In the genomic region with DNA sequence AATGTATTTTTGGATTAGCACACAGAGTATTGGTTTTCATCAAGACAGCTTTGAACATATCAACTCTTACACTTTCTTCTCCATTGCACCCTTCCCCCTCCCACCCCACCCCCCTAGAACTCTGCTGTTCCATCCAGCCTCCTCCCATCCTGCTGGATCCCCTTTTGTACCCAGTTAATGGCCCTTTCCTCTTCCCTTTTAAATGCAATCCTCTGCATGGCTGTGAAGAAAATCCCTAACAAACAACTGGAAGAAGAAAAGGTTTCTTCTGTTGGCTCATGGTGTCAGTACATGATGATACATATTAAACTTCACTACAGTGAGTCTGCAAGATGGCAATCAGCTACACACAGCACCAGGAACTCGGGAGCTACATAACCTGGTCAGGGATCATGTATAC, we compare ENCODE assay signal across 27 mouse cellular contexts.
"Had no signal": no experiment of that assay in that cellular context is flagged by ENCODE, and none has a peak within 500 bp of the region (broad histone marks: within the 10 kb centered on the region; RNA-seq: fewer than 3 reads in every experiment).

No protein-coding gene starts in this region.

- H3K9me3 ChIP-seq: heart, embryonic 13.5 days; heart, embryonic 15.5 days; hindbrain, embryonic 13.5 days; hindbrain, embryonic 15.5 days; kidney, embryonic 15.5 days; limb, embryonic 10.5 days; limb, embryonic 12.5 days; liver, embryonic 13.5 days; liver, embryonic 15.5 days had no signal

- DNase-seq: gastrocnemius, postnatal 25 days; heart, adult 2 months; heart, postnatal 14 days; heart, postnatal 36 days; kidney, adult 11 months; kidney, adult 2 months; kidney, adult 9 months; kidney, postnatal 14 days; kidney, postnatal 36 days; layer of hippocampus, adult 9-11 months; layer of hippocampus, postnatal 36 days; liver; liver, embryonic 13.5 days; liver, postnatal 0 days had no signal

- H3K9ac ChIP-seq: heart, embryonic 13.5 days; heart, embryonic 15.5 days; hindbrain, embryonic 13.5 days; hindbrain, embryonic 15.5 days; kidney, embryonic 15.5 days; limb, embryonic 12.5 days; liver, embryonic 13.5 days; liver, embryonic 15.5 days; liver, postnatal 0 days had no signal

- H3K27me3 ChIP-seq: heart, embryonic 13.5 days; heart, embryonic 15.5 days; hindbrain, embryonic 13.5 days; hindbrain, embryonic 15.5 days; kidney, embryonic 15.5 days; limb, embryonic 12.5 days; liver, embryonic 13.5 days; liver, embryonic 15.5 days had no signal

- H3K4me3 ChIP-seq: heart, adult 2 months; heart, embryonic 13.5 days; heart, embryonic 15.5 days; hindbrain, embryonic 13.5 days; hindbrain, embryonic 15.5 days; kidney, embryonic 15.5 days; limb, embryonic 10.5 days; limb, embryonic 12.5 days; liver, embryonic 13.5 days; liver, embryonic 15.5 days had no signal

- H3K27ac ChIP-seq: heart, adult 2 months; heart, embryonic 13.5 days; heart, embryonic 15.5 days; hindbrain, embryonic 13.5 days; hindbrain, embryonic 15.5 days; hindbrain, postnatal 0 days; kidney, embryonic 15.5 days; kidney, postnatal 0 days; limb, embryonic 10.5 days; limb, embryonic 12.5 days; liver, embryonic 13.5 days; liver, embryonic 15.5 days had no signal

- ATAC-seq: hindbrain, postnatal 0 days; intestine, embryonic 16.5 days; liver, postnatal 0 days had no signal

- H3K4me2 ChIP-seq: heart, embryonic 11.5 days; heart, embryonic 13.5 days; heart, embryonic 15.5 days; hindbrain, embryonic 13.5 days; hindbrain, embryonic 15.5 days; kidney, embryonic 15.5 days; limb, embryonic 12.5 days; liver, embryonic 11.5 days; liver, embryonic 13.5 days; liver, embryonic 15.5 days had no signal

- H3K36me3 ChIP-seq: heart, embryonic 13.5 days; heart, embryonic 15.5 days; hindbrain, embryonic 13.5 days; hindbrain, embryonic 15.5 days; kidney, embryonic 15.5 days; limb, embryonic 10.5 days; limb, embryonic 12.5 days; liver, embryonic 13.5 days; liver, embryonic 15.5 days had no signal

- H3K4me1 ChIP-seq: heart, embryonic 13.5 days; heart, embryonic 15.5 days; hindbrain, embryonic 13.5 days; hindbrain, embryonic 15.5 days; kidney, embryonic 15.5 days; limb, embryonic 10.5 days; limb, embryonic 12.5 days; liver, embryonic 13.5 days; liver, embryonic 15.5 days had no signal
